Mouse (Mus musculus): ENCODE results near the gene Haus3. TPM values are rescaled to one million over a fixed set of nuclear protein-coding genes. Genes with fewer than 3 reads are reported as not detected.

Haus3 gene
- total RNA-seq (2023): 42.7 TPM

GRCm38 (mm10) chr5:34168950-34169891, at the start of gene Haus3, which contains the start of gene Poln:
Gene Haus3 (minus strand): TSS chr5:34169527.
Gene Poln (minus strand): TSS chr5:34169448.

DNA sequence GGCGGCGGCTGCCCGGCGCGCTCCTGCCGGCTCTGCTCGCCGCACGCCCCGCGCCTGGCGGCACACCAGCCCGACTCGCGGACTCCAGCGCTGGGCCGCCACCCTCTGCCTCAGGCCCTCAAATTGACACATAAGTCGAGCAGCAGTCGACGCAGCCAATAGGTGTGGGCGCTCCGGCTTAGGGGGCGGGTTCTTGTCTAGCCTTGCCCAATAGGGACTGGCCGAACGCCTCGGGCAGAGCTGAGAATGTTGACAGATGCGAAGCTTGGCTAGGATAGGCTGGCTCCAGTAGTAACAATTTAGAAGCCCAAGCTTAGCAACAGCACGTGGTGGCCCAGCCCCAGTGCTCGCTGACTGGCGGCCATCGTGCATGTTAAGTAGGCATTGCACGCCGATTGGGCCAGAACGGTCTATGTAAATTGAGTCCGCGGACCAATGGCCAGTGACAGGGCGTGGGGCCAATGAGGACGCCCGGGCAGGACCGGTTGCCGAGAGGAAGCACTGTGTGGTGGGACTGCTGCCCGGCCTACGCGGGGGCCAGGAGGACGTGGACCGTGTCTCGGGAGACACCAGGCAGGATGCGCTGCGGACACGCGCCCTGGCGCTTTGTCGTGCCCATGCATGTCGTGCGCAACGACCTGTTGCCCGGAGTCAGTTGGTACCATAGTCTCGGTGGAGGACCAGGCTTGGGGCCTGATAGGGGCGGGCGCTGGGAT, 18.4 kb upstream of the Haus3 start, which contains the start of gene Mxd4:
TSS of gene Mxd4 (minus strand) at position 120 of the 716 bp plus-strand sequence.

Other genes starting within 250 kb of the Haus3 start
- 28.3 TPM for gene Nelfa, start 233.1 kb downstream of the Haus3 start, total RNA-seq (2023)
- gene Gm1673, start 186.1 kb downstream of the Haus3 start, total RNA-seq (2023): not detected
- 0.12 TPM for gene Nat8l, start 173.5 kb downstream of the Haus3 start, total RNA-seq (2023)
- gene Poln, start 79 bp downstream of the Haus3 start, total RNA-seq (2023): 1.5 TPM
- 92.5 TPM for gene Mxd4, start 18.2 kb upstream of the Haus3 start, total RNA-seq (2023)
- gene Zfyve28, start 118.9 kb upstream of the Haus3 start, total RNA-seq (2023): 4.6 TPM
- gene Cfap99, start 119.1 kb upstream of the Haus3 start, total RNA-seq (2023): not detected
- gene Rnf4, start 166.8 kb upstream of the Haus3 start, total RNA-seq (2023): 233 TPM
- gene Fam193a, start 200.4 kb upstream of the Haus3 start, total RNA-seq (2023): 91.0 TPM